Mouse (Mus musculus): ENCODE measurements around the gene Cyp11a1. TPM values are rescaled to one million over a fixed set of nuclear protein-coding genes. Genes with fewer than 3 reads are reported as not detected.

The Cyp11a1 gene
- 0.49 and 0.76 TPM in 2 replicates for polyA plus RNA-seq (2012)

GRCm38 (mm10) chr9:58005753-58006461 lies at the start of gene Cyp11a1:
TSS of gene Cyp11a1 (plus strand) at chr9:58006411.

GRCm38 (mm10) chr9:58063531-58063930 lies 57.3 kb downstream of the Cyp11a1 start, which contains the start of gene Stra6:
TSS of gene Stra6 (plus strand) at chr9:58063788.

Other genes with a start within 250 kb of the Cyp11a1 start
- gene Clk3, start 240.6 kb upstream of the Cyp11a1 start, polyA plus RNA-seq (2012), result 70.6 and 84.9 TPM in 2 replicates
- 3.6 and 5.7 TPM in 2 replicates for gene Arid3b, start 169.6 kb upstream of the Cyp11a1 start, polyA plus RNA-seq (2012)
- gene Ubl7, start 95.4 kb upstream of the Cyp11a1 start, polyA plus RNA-seq (2012), result 79.6 and 88.1 TPM in 2 replicates
- gene Sema7a, start 66.3 kb upstream of the Cyp11a1 start, polyA plus RNA-seq (2012), result 2.3 and 3.0 TPM in 2 replicates
- not detected in 2 replicates for gene Stra6, start 57.4 kb downstream of the Cyp11a1 start, polyA plus RNA-seq (2012)
- gene Ccdc33, start 112.4 kb downstream of the Cyp11a1 start, polyA plus RNA-seq (2012), result not detected in 2 replicates
- gene Islr, start 197.9 kb downstream of the Cyp11a1 start, polyA plus RNA-seq (2012), result 0.07 and 0.44 TPM in 2 replicates
- gene Islr2, start 197.9 kb downstream of the Cyp11a1 start, polyA plus RNA-seq (2012), result 0.22 and 0.34 TPM in 2 replicates
- 150 and 177 TPM in 2 replicates for gene Pml, start 243.4 kb downstream of the Cyp11a1 start, polyA plus RNA-seq (2012)
- 6.7 and 7.1 TPM in 2 replicates for gene Stoml1, start 246.8 kb downstream of the Cyp11a1 start, polyA plus RNA-seq (2012)

Data from megakaryocyte-erythroid progenitor cell, adult 5 weeks (primary cell).